Mouse (Mus musculus): Measurements from ENCODE around the gene Nrcam. TPM values are rescaled to one million over a fixed set of nuclear protein-coding genes. Genes with fewer than 3 reads are reported as not detected.

Nrcam gene
- total and polyA plus RNA-seq, 2 experiments from 2014 or later: 109 to 173 TPM

DNA sequence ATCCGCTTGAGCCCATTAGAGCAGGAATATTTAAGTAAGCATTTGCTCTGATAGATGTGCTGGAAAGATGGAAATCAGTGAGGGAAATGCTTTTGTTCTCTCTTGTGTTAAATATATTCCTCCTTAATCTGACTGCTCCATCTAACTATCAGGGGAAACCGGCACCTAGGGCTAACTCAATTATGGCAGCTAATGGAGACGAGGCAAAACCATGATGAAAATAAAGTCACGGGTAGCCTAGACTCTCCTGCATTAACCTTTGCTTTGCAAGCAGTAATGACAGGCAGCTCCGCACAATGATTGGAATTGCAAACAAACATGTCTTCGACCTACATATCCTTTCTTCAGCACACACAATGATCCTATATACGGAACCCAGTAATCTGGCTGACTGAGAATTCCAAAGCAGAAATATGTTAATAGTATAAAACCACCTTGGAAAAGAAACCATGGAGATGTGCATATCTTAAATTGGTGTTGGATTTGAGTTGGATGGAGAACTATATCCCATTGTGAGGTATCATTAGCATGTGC lies 205.5 kb downstream of the Nrcam start:
- WGBS: 51% methylated on average over 7 of the region's 7 CpGs
- Histone ChIP-seq H3K4me1 (ENCODE audit: insufficient read depth, low read length) (peaks cover 2% of the 10 kb centered on the region; the same call in 1 of the 2 replicates), H3K4me3 (ENCODE audit: low read depth, low read length) (no peak overlapping the region), H3K36me3 (ENCODE audit: insufficient read depth, low read length) (no peaks in the 10 kb centered on the region), H3K27ac (ENCODE audit: low read depth, low read length) (no peak overlapping the region), H3K9me3 (ENCODE audit: low read length) (no peaks in the 10 kb centered on the region), H3K9ac (replicated peaks; ENCODE audit: low read length, poor library complexity, severe bottlenecking) (no peak overlapping the region), H3K4me2 (ENCODE audit: low read depth, low read length, poor library complexity, severe bottlenecking) (no peak overlapping the region), H3K27me3 (ENCODE audit: insufficient read depth, low read length) (no peaks in the 10 kb centered on the region)
- TF ChIP-seq CTCF (IDR thresholded peaks at IDR 0.05): no peak
- no peak for ATAC-seq (ENCODE audit: low FRiP score)
- DNase-seq (ENCODE audit: low spot score): no peak

DNA sequence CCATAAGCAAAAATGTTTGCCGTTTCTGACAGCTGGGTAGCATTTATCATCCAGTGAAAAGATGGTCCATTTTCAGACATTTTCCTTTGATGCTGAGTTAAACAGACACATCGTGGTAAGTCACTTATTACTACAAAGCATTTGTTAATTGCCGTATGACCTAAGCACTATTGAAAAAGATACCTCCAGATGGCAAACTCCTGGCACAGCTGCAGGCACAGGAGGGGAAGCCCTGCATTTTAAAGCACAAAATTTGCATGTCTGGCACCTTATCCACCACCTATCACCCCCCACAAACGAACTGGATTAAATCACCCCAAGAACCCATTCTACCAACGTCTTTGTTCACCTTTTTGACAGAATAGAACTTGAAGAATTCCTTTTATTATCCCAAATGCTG lies 206.9 kb downstream of the Nrcam start:
- no peaks in the 10 kb centered on the region for H3K9me3 ChIP-seq (ENCODE audit: low read length)
- no peak for TF ChIP-seq CTCF (IDR thresholded peaks at IDR 0.05)
- no peak overlapping the region for H3K4me3 ChIP-seq (ENCODE audit: low read depth, low read length)
- peaks cover 2% of the 10 kb centered on the region; the same call in 1 of the 2 replicates for H3K4me1 ChIP-seq (ENCODE audit: insufficient read depth, low read length)
- no peak overlapping the region for H3K4me2 ChIP-seq (ENCODE audit: low read depth, low read length, poor library complexity, severe bottlenecking)
- H3K36me3 ChIP-seq (ENCODE audit: insufficient read depth, low read length): peaks cover 4% of the 10 kb centered on the region; the same call in 1 of the 2 replicates
- ATAC-seq (ENCODE audit: low FRiP score) (no peak), DNase-seq (ENCODE audit: low spot score) (no peak)
- no peak overlapping the region for H3K27ac ChIP-seq (ENCODE audit: low read depth, low read length)
- 15% methylated on average over 5 of the region's 5 CpGs for WGBS
- no peak overlapping the region for H3K9ac ChIP-seq (replicated peaks; ENCODE audit: low read length, poor library complexity, severe bottlenecking)
- no peaks in the 10 kb centered on the region for H3K27me3 ChIP-seq (ENCODE audit: insufficient read depth, low read length)

- DNase-seq (ENCODE audit: low spot score) (peak; percentile 91), ATAC-seq (ENCODE audit: low FRiP score) (0 out of 2 replicates have a peak, but pooled peaks have one; percentile 49)
- Histone ChIP-seq H3K4me3 (ENCODE audit: low read depth, low read length) (no peak overlapping the region), H3K36me3 (ENCODE audit: insufficient read depth, low read length) (peaks cover 6% of the 10 kb centered on the region; the same call in 1 of the 2 replicates), H3K4me1 (ENCODE audit: insufficient read depth, low read length) (no peaks in the 10 kb centered on the region), H3K27me3 (ENCODE audit: insufficient read depth, low read length) (no peaks in the 10 kb centered on the region), H3K4me2 (ENCODE audit: low read depth, low read length, poor library complexity, severe bottlenecking) (no peak overlapping the region), H3K9ac (replicated peaks; ENCODE audit: low read length, poor library complexity, severe bottlenecking) (no peak overlapping the region), H3K9me3 (ENCODE audit: low read length) (no peaks in the 10 kb centered on the region), H3K27ac (ENCODE audit: low read depth, low read length) (no peak overlapping the region)
- 49% methylated on average over 8 of the region's 8 CpGs for WGBS
- TF ChIP-seq CTCF (IDR thresholded peaks at IDR 0.05): peak; percentile 92
Observed at GRCm38 (mm10) chr12:44547721-44548369, 219.2 kb downstream of the Nrcam start.

DNA sequence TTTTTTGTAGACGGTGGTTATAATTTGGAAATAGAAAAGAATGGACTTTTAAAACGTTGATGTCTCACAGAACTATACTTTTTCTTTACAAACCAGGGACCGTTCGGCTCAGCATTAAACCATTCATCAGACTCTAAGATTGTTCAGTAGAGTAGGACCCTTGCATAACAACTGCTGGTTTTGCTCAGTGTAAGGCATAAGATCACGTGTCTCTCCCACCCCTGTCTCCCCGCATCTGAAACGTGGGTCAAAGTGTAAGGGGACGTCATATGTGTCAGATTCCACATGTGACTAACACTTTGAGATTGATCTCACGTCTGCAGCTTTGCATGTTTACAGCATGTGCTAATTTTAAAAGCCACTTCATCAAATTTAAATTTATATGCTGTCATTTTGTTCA lies 219.8 kb downstream of the Nrcam start:
- peaks cover 6% of the 10 kb centered on the region; the same call in 1 of the 2 replicates for H3K36me3 ChIP-seq (ENCODE audit: insufficient read depth, low read length)
- no peak overlapping the region for H3K4me3 ChIP-seq (ENCODE audit: low read depth, low read length)
- H3K4me2 ChIP-seq (ENCODE audit: low read depth, low read length, poor library complexity, severe bottlenecking): no peak overlapping the region
- H3K27ac ChIP-seq (ENCODE audit: low read depth, low read length): no peak overlapping the region
- no peak for ATAC-seq (ENCODE audit: low FRiP score)
- no peaks in the 10 kb centered on the region for H3K4me1 ChIP-seq (ENCODE audit: insufficient read depth, low read length)
- H3K9ac ChIP-seq (replicated peaks; ENCODE audit: low read length, poor library complexity, severe bottlenecking): no peak overlapping the region
- no peak for TF ChIP-seq CTCF (IDR thresholded peaks at IDR 0.05)
- no peak for DNase-seq (ENCODE audit: low spot score)
- 68% methylated on average over 9 of the region's 9 CpGs for WGBS
- no peaks in the 10 kb centered on the region for H3K27me3 ChIP-seq (ENCODE audit: insufficient read depth, low read length)
- no peaks in the 10 kb centered on the region for H3K9me3 ChIP-seq (ENCODE audit: low read length)

DNA sequence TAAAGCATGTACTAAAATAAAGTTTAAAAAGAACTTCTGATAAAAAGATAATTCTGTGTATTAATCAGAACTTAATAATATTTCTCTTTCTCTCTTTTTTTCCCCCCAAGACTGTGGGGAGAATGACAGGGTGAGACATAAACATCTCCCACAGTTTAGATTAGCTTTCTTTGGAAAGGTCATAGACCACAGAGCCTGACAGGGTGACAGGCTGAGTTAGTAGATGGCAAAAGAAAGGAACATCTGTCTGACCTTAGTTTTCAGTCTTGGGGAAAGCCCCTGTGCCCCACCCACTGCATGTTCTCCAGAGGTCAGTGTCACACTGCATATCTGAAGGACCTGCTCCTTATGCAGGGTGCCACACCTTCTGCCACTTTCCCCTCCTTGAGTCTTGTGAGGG lies 222.9 kb downstream of the Nrcam start:
- H3K4me2 ChIP-seq (ENCODE audit: low read depth, low read length, poor library complexity, severe bottlenecking): no peak overlapping the region
- H3K27ac ChIP-seq (ENCODE audit: low read depth, low read length): no peak overlapping the region
- no peak for TF ChIP-seq CTCF (IDR thresholded peaks at IDR 0.05)
- H3K9ac ChIP-seq (replicated peaks; ENCODE audit: low read length, poor library complexity, severe bottlenecking): no peak overlapping the region
- H3K4me3 ChIP-seq (ENCODE audit: low read depth, low read length): no peak overlapping the region
- DNase-seq (ENCODE audit: low spot score): no peak
- no peaks in the 10 kb centered on the region for H3K27me3 ChIP-seq (ENCODE audit: insufficient read depth, low read length)
- no peaks in the 10 kb centered on the region for H3K4me1 ChIP-seq (ENCODE audit: insufficient read depth, low read length)
- H3K9me3 ChIP-seq (ENCODE audit: low read length): no peaks in the 10 kb centered on the region
- ATAC-seq (ENCODE audit: low FRiP score): no peak
- H3K36me3 ChIP-seq (ENCODE audit: insufficient read depth, low read length): peaks cover 6% of the 10 kb centered on the region; the same call in 1 of the 2 replicates

GRCm38 (mm10) chr12:44554051-44554450 lies 225.4 kb downstream of the Nrcam start:
- Histone ChIP-seq H3K4me3 (ENCODE audit: low read depth, low read length) (no peak overlapping the region), H3K9me3 (ENCODE audit: low read length) (no peaks in the 10 kb centered on the region), H3K9ac (replicated peaks; ENCODE audit: low read length, poor library complexity, severe bottlenecking) (no peak overlapping the region), H3K27ac (ENCODE audit: low read depth, low read length) (no peak overlapping the region), H3K36me3 (ENCODE audit: insufficient read depth, low read length) (peaks cover 6% of the 10 kb centered on the region; the same call in 1 of the 2 replicates), H3K27me3 (ENCODE audit: insufficient read depth, low read length) (no peaks in the 10 kb centered on the region), H3K4me2 (ENCODE audit: low read depth, low read length, poor library complexity, severe bottlenecking) (no peak overlapping the region), H3K4me1 (ENCODE audit: insufficient read depth, low read length) (no peaks in the 10 kb centered on the region)
- WGBS: 71% methylated on average over 2 of the region's 2 CpGs
- ATAC-seq (ENCODE audit: low FRiP score) (no peak), DNase-seq (ENCODE audit: low spot score) (no peak)
- no peak for TF ChIP-seq CTCF (IDR thresholded peaks at IDR 0.05)
